Mouse (Mus musculus) olfactory bulb, adult 2 months (tissue): ENCODE data around the gene Slc6a20b.

ENCODE experiments used
- CTCF ChIP-seq: fragments of 200-500 bp; IDR thresholded peaks from 2 replicates; pipeline ENCODE4 v1.5.1; 2012; ENCODE audit warnings: low read depth, mild to moderate bottlenecking, low read length, moderate library complexity; ENCODE audit not compliant: insufficient read depth
- POLR2A ChIP-seq: fragments of 200-500 bp; IDR thresholded peaks from 2 replicates; pipeline ENCODE4 v1.6.1; 2012; ENCODE audit warnings: mild to moderate bottlenecking, low read depth, low read length, moderate library complexity; ENCODE audit not compliant: insufficient read depth

GRCm38 (mm10) chr9:123624741-123625140 is 7.6 kb downstream of the Slc6a20b start:
- TF ChIP-seq POLR2A = no peak
- TF ChIP-seq CTCF = no peak
